Mouse (Mus musculus): ENCODE measurements around the gene Cntfr. TPM values are rescaled to one million over a fixed set of nuclear protein-coding genes. Genes with fewer than 3 reads are reported as not detected.

Gene Cntfr
- polyA plus RNA-seq, 1 experiment: not detected

DNA sequence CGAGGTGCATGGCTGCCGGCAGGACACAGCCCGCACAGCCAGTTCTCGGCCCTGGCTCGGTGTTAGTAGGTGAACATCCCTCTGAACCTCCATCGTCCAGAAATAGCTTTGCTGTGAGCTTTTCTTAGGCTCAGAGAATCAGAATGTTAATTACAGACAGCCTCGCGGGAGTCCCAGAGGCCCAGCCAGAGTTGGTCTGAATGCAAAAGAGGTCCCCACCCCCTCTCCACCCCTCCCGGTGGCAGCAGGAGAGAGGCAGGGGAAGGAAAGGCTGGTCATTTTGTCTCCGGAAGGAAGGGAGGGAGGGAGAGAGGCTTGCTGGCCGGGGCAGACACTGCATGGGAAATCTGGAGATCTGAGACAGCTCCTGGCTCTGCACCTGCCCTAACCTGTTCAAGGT, 65.5 kb downstream of the Cntfr start:
- Histone ChIP-seq H3K36me3 (ENCODE audit: control insufficient read depth) (no peaks in the 10 kb centered on the region), H3K27me3 (ENCODE audit: control insufficient read depth) (peaks cover 8% of the 10 kb centered on the region), H3K4me1 (ENCODE audit: control insufficient read depth) (no peaks in the 10 kb centered on the region; the same call in 1 of the 2 replicates), H3K4me3 (replicated peaks) (no peak overlapping the region), H3K9me3 (ENCODE audit: control insufficient read depth, low read length) (no peaks in the 10 kb centered on the region)
- no peak for TF ChIP-seq GATA1 (IDR thresholded peaks at IDR 0.05; ENCODE audit: low read length)
- no peak for TF ChIP-seq TAL1 (IDR thresholded peaks at IDR 0.05; ENCODE audit: low read length)

DNA sequence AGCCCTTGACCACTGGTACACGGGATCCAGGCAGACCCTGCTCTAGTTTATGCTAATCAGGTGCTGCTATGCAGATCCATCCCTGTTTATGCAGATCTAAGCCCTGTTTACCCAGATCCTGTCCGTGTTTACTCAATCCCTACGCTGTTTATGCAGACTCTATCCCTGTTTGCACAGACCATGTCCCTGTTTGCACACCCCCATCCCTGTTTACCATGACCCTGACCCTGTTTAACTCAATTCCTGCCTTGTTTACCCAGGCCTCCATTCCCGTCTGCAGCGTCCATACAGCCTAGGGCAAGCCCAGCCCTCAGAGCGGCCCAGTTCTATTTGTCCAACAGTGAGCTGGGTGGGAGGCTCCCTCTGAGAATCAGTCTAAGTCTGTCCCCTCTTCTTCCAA, 66.7 kb downstream of the Cntfr start:
- Histone ChIP-seq H3K4me3 (replicated peaks) (no peak overlapping the region), H3K27me3 (ENCODE audit: control insufficient read depth) (peaks cover 7% of the 10 kb centered on the region), H3K36me3 (ENCODE audit: control insufficient read depth) (no peaks in the 10 kb centered on the region), H3K4me1 (ENCODE audit: control insufficient read depth) (no peaks in the 10 kb centered on the region; the same call in 1 of the 2 replicates), H3K9me3 (ENCODE audit: control insufficient read depth, low read length) (no peaks in the 10 kb centered on the region)
- TF ChIP-seq TAL1 (IDR thresholded peaks at IDR 0.05; ENCODE audit: low read length) (no peak), GATA1 (IDR thresholded peaks at IDR 0.05; ENCODE audit: low read length) (no peak)

DNA sequence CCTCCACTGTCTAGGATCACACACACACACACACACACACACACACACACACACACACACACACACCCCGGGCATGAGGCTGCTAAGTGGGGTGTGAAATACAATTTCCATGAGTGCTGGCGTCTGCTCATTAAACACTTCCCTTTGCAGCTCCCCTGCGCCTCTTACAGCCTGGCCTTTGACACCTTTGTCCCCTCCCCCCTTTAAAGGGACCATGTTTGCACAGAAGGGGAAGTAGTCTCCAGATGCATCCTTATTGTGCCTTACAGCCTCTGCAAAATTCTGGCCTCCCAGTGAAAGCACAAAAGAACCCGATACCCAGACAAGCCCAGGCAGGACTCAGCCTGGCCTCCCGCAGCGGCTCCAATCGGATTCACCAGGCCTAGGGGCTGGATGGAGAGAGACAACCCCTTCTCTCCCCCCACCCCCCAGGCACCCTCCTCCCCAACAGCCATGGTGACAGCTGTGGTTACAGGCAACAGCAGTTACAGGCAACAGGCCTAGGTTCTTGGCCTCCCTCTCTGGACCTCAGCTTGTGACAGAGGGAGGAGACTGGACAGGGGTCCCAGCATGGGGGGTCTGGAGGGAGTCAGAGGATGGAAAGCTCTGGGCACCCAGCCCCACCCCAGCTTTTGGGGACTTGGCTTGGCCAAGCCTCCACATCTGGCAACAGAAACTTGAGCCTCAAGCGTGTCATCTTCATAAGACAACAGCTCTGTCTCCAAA, 68.5 kb downstream of the Cntfr start:
- Histone ChIP-seq H3K9me3 (ENCODE audit: control insufficient read depth, low read length) (no peaks in the 10 kb centered on the region), H3K4me1 (ENCODE audit: control insufficient read depth) (no peaks in the 10 kb centered on the region; the same call in 1 of the 2 replicates), H3K4me3 (replicated peaks) (no peak overlapping the region), H3K27me3 (ENCODE audit: control insufficient read depth) (peaks cover 7% of the 10 kb centered on the region), H3K36me3 (ENCODE audit: control insufficient read depth) (no peaks in the 10 kb centered on the region)
- TF ChIP-seq GATA1 (IDR thresholded peaks at IDR 0.05; ENCODE audit: low read length): no peak
- TF ChIP-seq TAL1 (IDR thresholded peaks at IDR 0.05; ENCODE audit: low read length): no peak

DNA sequence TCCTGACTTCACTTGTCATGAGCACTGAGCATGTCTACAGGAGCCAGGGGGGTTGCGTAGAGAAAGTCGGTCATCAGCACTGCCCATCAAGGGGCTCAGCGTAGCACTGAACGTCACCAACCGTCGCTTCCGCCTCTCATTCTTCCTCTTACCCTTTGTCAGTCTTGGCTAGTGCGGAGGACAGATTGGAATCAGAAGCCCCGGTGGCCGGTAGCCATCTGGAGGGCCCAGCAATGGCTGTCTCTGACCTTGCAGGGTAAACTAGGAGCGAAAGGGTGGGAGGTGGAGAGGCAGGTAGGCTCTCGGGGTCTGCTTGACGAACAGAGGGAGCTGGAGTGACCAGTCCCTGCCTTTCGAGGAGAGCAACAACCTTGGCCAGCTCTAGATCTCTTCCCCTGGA, 74.8 kb downstream of the Cntfr start:
- Histone ChIP-seq H3K27me3 (ENCODE audit: control insufficient read depth) (no peaks in the 10 kb centered on the region), H3K9me3 (ENCODE audit: control insufficient read depth, low read length) (no peaks in the 10 kb centered on the region), H3K36me3 (ENCODE audit: control insufficient read depth) (no peaks in the 10 kb centered on the region), H3K4me3 (replicated peaks) (no peak overlapping the region), H3K4me1 (ENCODE audit: control insufficient read depth) (no peaks in the 10 kb centered on the region; the same call in 1 of the 2 replicates)
- no peak for TF ChIP-seq GATA1 (IDR thresholded peaks at IDR 0.05; ENCODE audit: low read length)
- no peak for TF ChIP-seq TAL1 (IDR thresholded peaks at IDR 0.05; ENCODE audit: low read length)

DNA sequence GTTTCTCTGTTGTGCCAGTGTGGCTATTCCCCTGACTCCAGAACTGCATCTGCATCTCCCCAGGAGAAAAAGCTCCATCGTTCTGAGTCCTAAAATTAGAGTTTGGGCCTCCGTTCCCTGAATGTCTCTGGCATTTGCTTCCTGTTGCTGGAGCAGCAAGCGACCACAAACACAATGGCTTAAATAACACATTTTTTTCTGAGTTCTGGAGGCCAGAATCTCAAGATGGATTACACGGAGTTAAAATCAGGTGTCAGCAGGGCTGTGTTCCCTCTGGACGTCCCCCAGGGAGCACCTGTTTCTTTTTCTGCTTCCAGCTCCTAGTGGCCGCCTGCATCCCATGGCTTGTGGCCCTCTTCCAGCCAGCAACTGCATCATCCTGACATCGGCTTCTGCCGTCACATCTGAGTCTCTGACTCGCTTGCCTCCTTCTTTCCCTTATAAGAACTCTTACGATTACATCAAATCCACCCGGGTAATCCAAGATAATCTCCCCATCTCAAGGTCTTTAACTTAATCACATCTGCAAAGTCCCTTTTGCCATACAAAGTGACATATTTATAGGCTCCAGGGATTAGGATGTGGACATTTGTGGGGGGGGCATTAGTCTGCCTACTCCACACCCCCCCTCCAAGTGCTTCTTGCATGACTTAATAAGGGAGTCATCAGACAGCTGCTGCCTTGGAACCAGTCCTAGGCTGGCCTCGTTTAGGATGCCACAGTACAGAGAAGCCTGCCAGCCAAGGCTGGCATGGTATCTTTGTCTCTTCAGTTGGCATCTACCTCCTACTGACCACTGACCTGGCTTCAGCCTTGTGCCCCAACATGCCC, 77.8 kb downstream of the Cntfr start:
- TF ChIP-seq GATA1 (IDR thresholded peaks at IDR 0.05; ENCODE audit: low read length): no peak
- no peak for TF ChIP-seq TAL1 (IDR thresholded peaks at IDR 0.05; ENCODE audit: low read length)
- Histone ChIP-seq H3K27me3 (ENCODE audit: control insufficient read depth) (no peaks in the 10 kb centered on the region), H3K36me3 (ENCODE audit: control insufficient read depth) (no peaks in the 10 kb centered on the region), H3K9me3 (ENCODE audit: control insufficient read depth, low read length) (no peaks in the 10 kb centered on the region), H3K4me1 (ENCODE audit: control insufficient read depth) (no peaks in the 10 kb centered on the region), H3K4me3 (replicated peaks) (no peak overlapping the region)

DNA sequence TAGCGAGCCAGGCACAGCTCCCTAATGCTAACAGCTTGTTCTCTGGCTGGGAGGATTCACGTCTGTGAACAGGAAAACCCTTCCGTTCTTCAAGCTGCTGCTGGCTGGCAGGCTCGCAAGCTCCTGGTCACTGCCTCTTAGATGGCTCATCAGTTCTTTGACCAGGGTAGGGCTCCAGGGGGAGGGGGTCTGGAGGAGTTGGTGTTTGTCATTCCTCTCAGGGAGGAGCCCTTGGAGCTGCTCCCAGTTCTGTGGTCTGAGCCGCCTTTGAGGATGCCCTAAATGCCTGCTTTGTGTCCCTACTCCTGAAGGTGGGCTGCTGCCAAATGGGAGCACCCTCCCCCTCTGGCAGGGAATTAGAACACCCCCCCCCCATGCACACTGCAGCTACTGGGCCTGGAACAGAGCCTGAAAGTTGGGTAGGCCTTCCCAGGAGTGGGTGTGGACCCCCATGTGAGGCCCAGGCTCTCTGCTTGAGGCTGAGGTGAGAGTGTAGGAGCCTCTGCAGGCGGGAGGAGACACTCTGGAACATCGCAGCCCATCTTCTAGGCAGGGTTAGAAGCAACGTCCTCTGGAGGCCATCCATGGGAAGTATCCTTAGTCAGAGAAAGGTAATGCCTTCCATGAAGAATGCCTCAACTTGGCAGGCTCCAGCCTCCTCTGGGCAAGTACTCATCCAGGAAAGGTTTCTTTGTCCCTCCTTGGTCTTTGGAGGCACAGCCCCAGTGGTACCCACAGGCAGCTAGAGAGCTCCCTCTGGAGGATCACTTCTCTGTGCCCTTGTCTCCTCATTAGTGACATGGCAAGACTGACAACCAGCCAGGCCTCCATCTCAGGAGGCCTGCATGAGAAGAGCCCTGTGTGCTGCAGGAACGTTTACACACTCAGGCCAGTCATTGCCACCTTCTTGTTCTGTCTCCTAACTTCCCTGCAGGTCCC, 81.0 kb downstream of the Cntfr start:
- no peak for TF ChIP-seq GATA1 (IDR thresholded peaks at IDR 0.05; ENCODE audit: low read length)
- no peak for TF ChIP-seq TAL1 (IDR thresholded peaks at IDR 0.05; ENCODE audit: low read length)
- H3K4me1 ChIP-seq (ENCODE audit: control insufficient read depth): no peaks in the 10 kb centered on the region
- no peaks in the 10 kb centered on the region for H3K9me3 ChIP-seq (ENCODE audit: control insufficient read depth, low read length)
- no peaks in the 10 kb centered on the region for H3K27me3 ChIP-seq (ENCODE audit: control insufficient read depth)
- no peaks in the 10 kb centered on the region for H3K36me3 ChIP-seq (ENCODE audit: control insufficient read depth)
- H3K4me3 ChIP-seq (replicated peaks): no peak overlapping the region

DNA sequence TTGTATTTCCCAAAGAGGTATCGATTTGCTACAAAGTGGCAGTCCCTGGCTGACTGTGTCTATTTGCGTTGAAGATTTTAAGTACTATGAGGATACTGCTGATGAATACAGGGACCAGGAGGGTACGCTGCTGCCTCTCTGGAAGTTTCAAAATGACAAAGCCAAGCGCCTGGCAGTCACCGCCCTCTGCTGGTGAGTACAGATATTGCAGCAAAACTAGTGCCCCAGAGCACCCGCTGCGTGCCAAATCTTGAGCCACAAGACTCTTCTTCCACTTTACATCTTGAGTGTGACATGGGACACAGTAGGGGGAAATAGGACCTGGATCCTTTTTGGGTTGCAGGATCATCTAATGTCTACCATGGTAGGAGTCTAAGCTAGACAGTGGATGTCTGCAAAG, 82.7 kb downstream of the Cntfr start:
- H3K36me3 ChIP-seq (ENCODE audit: control insufficient read depth): no peaks in the 10 kb centered on the region
- H3K4me1 ChIP-seq (ENCODE audit: control insufficient read depth): no peaks in the 10 kb centered on the region
- H3K27me3 ChIP-seq (ENCODE audit: control insufficient read depth): no peaks in the 10 kb centered on the region
- TF ChIP-seq TAL1 (IDR thresholded peaks at IDR 0.05; ENCODE audit: low read length): no peak
- H3K9me3 ChIP-seq (ENCODE audit: control insufficient read depth, low read length): no peaks in the 10 kb centered on the region
- H3K4me3 ChIP-seq (replicated peaks): no peak overlapping the region

DNA sequence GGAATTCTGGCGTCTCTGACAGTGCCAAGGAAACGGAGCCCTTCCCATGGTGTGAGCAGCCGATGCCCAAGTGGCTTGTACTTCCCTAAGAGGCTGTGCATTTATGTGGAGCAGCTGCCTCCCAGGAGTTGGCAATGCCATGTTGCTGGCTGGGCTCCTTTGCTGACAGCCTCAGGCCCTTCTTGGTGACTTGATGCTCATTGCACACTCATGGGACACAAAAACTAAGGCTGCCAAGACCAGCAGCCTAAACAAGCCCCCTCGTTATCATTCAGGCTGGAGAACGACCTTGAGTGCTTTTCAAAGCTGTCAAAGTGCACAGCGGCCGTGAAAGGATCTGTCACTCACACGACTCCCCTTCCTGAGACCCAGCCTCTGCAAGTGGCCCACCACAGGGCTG, 84.7 kb downstream of the Cntfr start:
- Histone ChIP-seq H3K27me3 (ENCODE audit: control insufficient read depth) (no peaks in the 10 kb centered on the region), H3K9me3 (ENCODE audit: control insufficient read depth, low read length) (no peaks in the 10 kb centered on the region), H3K4me3 (replicated peaks) (no peak overlapping the region), H3K4me1 (ENCODE audit: control insufficient read depth) (no peaks in the 10 kb centered on the region), H3K36me3 (ENCODE audit: control insufficient read depth) (no peaks in the 10 kb centered on the region)
- TF ChIP-seq GATA1 (IDR thresholded peaks at IDR 0.05; ENCODE audit: low read length): no peak
- no peak for TF ChIP-seq TAL1 (IDR thresholded peaks at IDR 0.05; ENCODE audit: low read length)
